Mouse (Mus musculus): Measurements from ENCODE around the gene Wasf3. TPM values are rescaled to one million over a fixed set of nuclear protein-coding genes. Genes with fewer than 3 reads are reported as not detected.

Gene Wasf3
- total RNA-seq (2023; ENCODE audit: inconsistent age) = not detected in 4 replicates

GRCm38 (mm10) chr5:146384935-146385591, at the start of gene Wasf3:
TSS of gene Wasf3 (plus strand) at chr5:146384985.

DNA sequence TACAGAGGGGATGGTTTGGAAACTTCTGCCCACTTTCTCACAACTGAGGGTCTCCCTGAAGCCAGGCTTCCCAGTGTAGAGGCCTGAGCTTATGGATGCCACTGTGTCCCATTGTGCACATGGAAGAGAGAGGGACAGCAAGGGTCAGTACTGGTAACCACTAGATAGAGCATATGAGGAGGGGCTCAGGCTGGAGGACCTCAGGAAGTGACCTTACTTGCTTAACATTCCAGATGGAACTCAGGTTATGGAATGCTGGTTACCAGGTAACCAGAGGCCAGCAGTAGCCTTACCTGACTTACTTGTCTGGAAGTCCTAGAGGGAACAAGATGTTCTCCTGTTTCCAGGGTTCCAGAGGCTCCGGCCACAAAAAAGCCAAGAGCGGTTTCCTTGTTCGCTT, 96.9 kb downstream of the Wasf3 start, which contains the start of gene Gm6408:
TSS of gene Gm6408 (plus strand) at position 301 of the 400 bp plus-strand sequence.

GRCm38 (mm10) chr5:146491063-146491462, 106.3 kb downstream of the Wasf3 start, which contains the start of gene Gm6370:
TSS of gene Gm6370 (plus strand) at chr5:146491363.

DNA sequence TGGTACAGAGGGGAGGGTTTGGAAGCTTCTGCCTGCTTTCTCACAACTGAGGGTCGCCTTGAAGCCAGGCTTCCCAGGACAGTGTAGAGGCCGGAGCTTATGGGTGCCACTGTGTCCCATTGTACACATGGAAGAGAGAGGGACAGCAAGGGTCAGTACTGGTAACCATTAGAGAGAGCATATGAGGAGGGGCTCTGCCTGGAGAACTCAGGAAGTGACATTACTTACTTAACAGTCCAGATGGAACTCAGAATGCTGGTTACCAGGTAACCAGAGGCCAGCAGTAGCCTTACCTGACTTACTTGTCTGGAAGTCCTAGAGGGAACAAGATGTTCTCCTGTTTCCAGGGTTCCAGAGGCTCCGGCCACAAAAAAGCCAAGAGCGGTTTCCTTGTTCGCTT, 117.3 kb downstream of the Wasf3 start, which contains the start of gene 4930449I24Rik:
TSS of gene 4930449I24Rik (plus strand) at position 301 of the 400 bp plus-strand sequence.

GRCm38 (mm10) chr5:146513823-146514222, 129.0 kb downstream of the Wasf3 start, which contains the start of gene Gm3402:
TSS of gene Gm3402 (plus strand) at chr5:146514123.

Other genes with a start within 250 kb of the Wasf3 start
- not detected in 4 replicates for gene Gm5565, start 224.4 kb upstream of the Wasf3 start, total RNA-seq (2023; ENCODE audit: inconsistent age)
- not detected in 4 replicates for gene Gm6309, start 214.3 kb upstream of the Wasf3 start, total RNA-seq (2023; ENCODE audit: inconsistent age)
- 1.00 to 3.0 TPM (median 2.8 TPM) in 3 of 4 replicates, not detected in the other for gene 1700001J03Rik, start 199.7 kb upstream of the Wasf3 start, total RNA-seq (2023; ENCODE audit: inconsistent age)
- gene Rnf6, start 163.4 kb upstream of the Wasf3 start, total RNA-seq (2023; ENCODE audit: inconsistent age) = 37.5 to 39.3 TPM (median 39.0 TPM) in 4 replicates
- 46.7 to 55.9 TPM (median 52.3 TPM) in 4 replicates for gene Cdk8, start 153.8 kb upstream of the Wasf3 start, total RNA-seq (2023; ENCODE audit: inconsistent age)
- not detected in 4 replicates for gene Gm6408, start 97.0 kb downstream of the Wasf3 start, total RNA-seq (2023; ENCODE audit: inconsistent age)
- not detected in 4 replicates for gene Gm6370, start 106.4 kb downstream of the Wasf3 start, total RNA-seq (2023; ENCODE audit: inconsistent age)
- not detected in 4 replicates for gene 4930449I24Rik, start 117.4 kb downstream of the Wasf3 start, total RNA-seq (2023; ENCODE audit: inconsistent age)
- gene Gm3402, start 129.1 kb downstream of the Wasf3 start, total RNA-seq (2023; ENCODE audit: inconsistent age) = not detected in 4 replicates
- gene Gm3404, start 140.8 kb downstream of the Wasf3 start, total RNA-seq (2023; ENCODE audit: inconsistent age) = not detected in 4 replicates
- not detected in 4 replicates for gene Gm3409, start 152.7 kb downstream of the Wasf3 start, total RNA-seq (2023; ENCODE audit: inconsistent age)
- not detected in 4 replicates for gene Gm3415, start 171.2 kb downstream of the Wasf3 start, total RNA-seq (2023; ENCODE audit: inconsistent age)
- gene Gpr12, start 200.3 kb downstream of the Wasf3 start, total RNA-seq (2023; ENCODE audit: inconsistent age) = not detected in 4 replicates

Data from B cell, adult (primary cell).